Mouse (Mus musculus): Measurements from ENCODE around the gene Padi4. TPM values are rescaled to one million over a fixed set of nuclear protein-coding genes. Genes with fewer than 3 reads are reported as not detected.

Gene Padi4
- polyA plus RNA-seq, 1 experiment = 6.3 TPM

GRCm38 (mm10) chr4:140775876-140776275 lies 1.8 kb upstream of the Padi4 start:
- Histone ChIP-seq H3K4me3 (ENCODE audit: insufficient read depth, low read length) (no peak overlapping the region), H3K27ac (ENCODE audit: insufficient read depth, low read depth, low read length) (no peak overlapping the region), H3K4me1 (ENCODE audit: control insufficient read depth, insufficient read depth, low read length) (peaks cover 12% of the 10 kb centered on the region)
- no peak for TF ChIP-seq CTCF (IDR thresholded peaks at IDR 0.05; ENCODE audit: low read depth, low read length)
- TF ChIP-seq POLR2A (IDR thresholded peaks at IDR 0.05; ENCODE audit: borderline replicate concordance, low read depth, low read length) = no peak

DNA sequence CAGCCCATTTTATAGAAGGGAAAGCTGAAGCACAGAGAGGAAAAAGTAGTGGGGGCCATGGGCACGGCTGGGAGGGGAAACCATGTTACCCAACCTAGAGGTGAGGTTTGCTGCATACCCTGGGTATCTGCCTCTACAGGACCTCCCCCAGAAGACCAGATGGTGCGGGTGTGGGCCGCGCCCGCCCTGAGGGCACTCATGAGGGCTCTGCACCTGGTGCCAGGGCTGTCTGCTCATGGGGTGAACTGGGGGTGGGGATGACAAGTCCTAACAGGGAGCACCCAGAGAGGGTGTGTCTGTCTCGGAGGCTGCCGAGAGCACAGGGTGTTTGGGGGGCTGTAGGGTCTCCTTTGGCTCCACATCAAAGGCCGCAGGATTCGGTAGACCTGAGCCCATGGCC lies 857 bp upstream of the Padi4 start:
- TF ChIP-seq POLR2A (IDR thresholded peaks at IDR 0.05; ENCODE audit: borderline replicate concordance, low read depth, low read length) (no peak), CTCF (IDR thresholded peaks at IDR 0.05; ENCODE audit: low read depth, low read length) (no peak)
- H3K27ac ChIP-seq (ENCODE audit: insufficient read depth, low read depth, low read length) = no peak overlapping the region
- peaks cover 15% of the 10 kb centered on the region for H3K4me1 ChIP-seq (ENCODE audit: control insufficient read depth, insufficient read depth, low read length)
- H3K4me3 ChIP-seq (ENCODE audit: insufficient read depth, low read length) = no peak overlapping the region

DNA sequence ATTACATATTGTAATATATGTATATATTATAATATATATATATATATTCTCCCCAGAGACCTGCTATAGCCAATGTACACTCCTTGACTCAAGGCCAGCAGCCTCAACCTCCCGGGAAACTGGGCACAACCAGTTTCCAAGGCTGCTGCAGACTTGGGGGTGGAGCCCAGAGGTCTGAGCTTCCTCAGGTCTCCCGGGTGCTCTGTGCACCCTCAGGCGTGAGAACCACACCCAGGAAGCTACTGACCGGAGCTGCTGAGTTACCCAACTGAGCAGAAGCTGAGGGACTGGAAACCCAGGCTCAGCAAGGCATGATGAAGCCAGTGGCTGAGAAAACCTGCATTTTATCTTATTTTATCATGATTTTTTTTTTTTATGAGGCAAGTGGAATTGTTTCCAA lies 2.9 kb downstream of the Padi4 start:
- Histone ChIP-seq H3K27ac (ENCODE audit: insufficient read depth, low read depth, low read length) (0 out of 2 replicates have a peak overlapping the region, but pooled peaks have one; percentile 22), H3K4me3 (ENCODE audit: insufficient read depth, low read length) (no peak overlapping the region; the same call in 1 of the 2 replicates), H3K4me1 (ENCODE audit: control insufficient read depth, insufficient read depth, low read length) (peaks cover 16% of the 10 kb centered on the region)
- no peak for TF ChIP-seq CTCF (IDR thresholded peaks at IDR 0.05; ENCODE audit: low read depth, low read length)
- no peak for TF ChIP-seq POLR2A (IDR thresholded peaks at IDR 0.05; ENCODE audit: borderline replicate concordance, low read depth, low read length)

- peaks cover 17% of the 10 kb centered on the region for H3K4me1 ChIP-seq (ENCODE audit: control insufficient read depth, insufficient read depth, low read length)
- peak overlapping the region; percentile 40 for H3K4me3 ChIP-seq (ENCODE audit: insufficient read depth, low read length)
- TF ChIP-seq CTCF (IDR thresholded peaks at IDR 0.05; ENCODE audit: low read depth, low read length) (no peak), POLR2A (IDR thresholded peaks at IDR 0.05; ENCODE audit: borderline replicate concordance, low read depth, low read length) (no peak)
- peak overlapping the region; percentile 16 for H3K27ac ChIP-seq (ENCODE audit: insufficient read depth, low read depth, low read length)
Observed at GRCm38 (mm10) chr4:140770433-140770832, 3.6 kb downstream of the Padi4 start.

DNA sequence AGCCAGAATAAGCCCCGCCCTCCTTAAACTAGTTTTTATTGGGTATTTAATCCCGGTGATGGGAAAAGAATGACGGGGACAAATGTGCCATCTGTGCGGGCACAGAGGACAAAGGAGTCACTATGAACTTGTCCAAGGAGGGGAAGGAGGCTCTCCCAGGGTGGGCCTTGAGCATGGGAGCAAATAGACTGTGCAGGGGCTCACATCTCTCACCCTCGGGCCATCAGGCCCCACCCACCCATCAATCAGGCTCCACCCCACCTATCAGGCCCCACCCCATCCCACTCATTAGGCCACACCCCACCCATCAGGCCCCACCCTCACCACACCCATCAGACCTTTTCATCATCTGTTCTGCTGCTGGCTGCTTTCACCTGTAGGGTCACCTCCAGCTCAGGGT lies 5.1 kb downstream of the Padi4 start:
- no peak overlapping the region for H3K4me3 ChIP-seq (ENCODE audit: insufficient read depth, low read length)
- TF ChIP-seq POLR2A (IDR thresholded peaks at IDR 0.05; ENCODE audit: borderline replicate concordance, low read depth, low read length) (no peak), CTCF (IDR thresholded peaks at IDR 0.05; ENCODE audit: low read depth, low read length) (no peak)
- H3K27ac ChIP-seq (ENCODE audit: insufficient read depth, low read depth, low read length) = no peak overlapping the region
- peaks cover 17% of the 10 kb centered on the region for H3K4me1 ChIP-seq (ENCODE audit: control insufficient read depth, insufficient read depth, low read length)

DNA sequence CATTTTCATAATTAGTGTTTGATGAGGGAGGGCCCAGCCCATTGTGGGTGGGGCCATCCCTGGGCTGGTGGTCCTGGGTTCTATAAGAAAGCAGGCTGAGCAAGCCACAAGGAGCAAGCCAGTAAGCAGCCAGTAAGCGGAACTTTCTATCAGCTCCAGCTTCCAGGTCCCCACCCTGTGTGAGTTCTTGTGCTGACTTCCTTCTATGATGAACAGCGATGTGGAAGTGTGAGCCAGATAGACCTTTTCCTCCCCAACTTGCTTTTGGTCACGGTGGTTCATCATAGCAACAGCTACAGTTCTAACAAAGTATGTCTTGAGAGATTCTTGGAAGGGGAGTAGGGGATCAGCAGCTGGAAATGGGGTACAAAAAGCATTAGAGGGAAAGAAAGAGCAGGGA lies 8.1 kb downstream of the Padi4 start:
- TF ChIP-seq POLR2A (IDR thresholded peaks at IDR 0.05; ENCODE audit: borderline replicate concordance, low read depth, low read length) (no peak), CTCF (IDR thresholded peaks at IDR 0.05; ENCODE audit: low read depth, low read length) (no peak)
- Histone ChIP-seq H3K4me3 (ENCODE audit: insufficient read depth, low read length) (no peak overlapping the region), H3K4me1 (ENCODE audit: control insufficient read depth, insufficient read depth, low read length) (peaks cover 8% of the 10 kb centered on the region; the same call in 1 of the 2 replicates), H3K27ac (ENCODE audit: insufficient read depth, low read depth, low read length) (no peak overlapping the region)

DNA sequence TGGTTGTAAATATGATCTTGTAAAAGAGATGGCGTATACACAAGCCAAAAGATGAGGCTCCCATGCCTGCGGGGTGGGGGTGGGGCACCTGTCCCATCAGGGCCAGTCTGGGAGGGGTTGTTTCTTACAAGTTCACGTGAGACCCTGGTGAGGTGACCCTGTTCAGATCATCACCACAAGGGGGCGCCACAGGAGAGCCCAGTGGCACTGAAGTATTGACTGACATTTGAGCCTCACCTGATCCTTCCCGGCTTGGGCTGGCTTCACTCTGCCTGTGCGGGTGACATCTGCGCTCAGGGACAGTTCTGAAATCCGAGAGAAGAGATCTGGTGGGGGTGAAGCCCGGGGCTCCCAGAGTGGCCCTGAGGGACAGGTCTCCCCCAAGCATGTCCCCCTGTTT lies 10.9 kb downstream of the Padi4 start:
- H3K27ac ChIP-seq (ENCODE audit: insufficient read depth, low read depth, low read length) = no peak overlapping the region
- TF ChIP-seq CTCF (IDR thresholded peaks at IDR 0.05; ENCODE audit: low read depth, low read length) (peak; percentile 80), POLR2A (IDR thresholded peaks at IDR 0.05; ENCODE audit: borderline replicate concordance, low read depth, low read length) (no peak)
- H3K4me3 ChIP-seq (ENCODE audit: insufficient read depth, low read length) = no peak overlapping the region
- H3K4me1 ChIP-seq (ENCODE audit: control insufficient read depth, insufficient read depth, low read length) = 0 out of 2 replicates have a peak, but pooled peaks cover 4% of the 10 kb centered on the region

GRCm38 (mm10) chr4:140761601-140762000 lies 12.4 kb downstream of the Padi4 start:
- Histone ChIP-seq H3K4me1 (ENCODE audit: control insufficient read depth, insufficient read depth, low read length) (0 out of 2 replicates have a peak, but pooled peaks cover 2% of the 10 kb centered on the region), H3K4me3 (ENCODE audit: insufficient read depth, low read length) (no peak overlapping the region), H3K27ac (ENCODE audit: insufficient read depth, low read depth, low read length) (no peak overlapping the region)
- no peak for TF ChIP-seq CTCF (IDR thresholded peaks at IDR 0.05; ENCODE audit: low read depth, low read length)
- no peak for TF ChIP-seq POLR2A (IDR thresholded peaks at IDR 0.05; ENCODE audit: borderline replicate concordance, low read depth, low read length)

GRCm38 (mm10) chr4:140755811-140756210 lies 18.2 kb downstream of the Padi4 start:
- Histone ChIP-seq H3K4me3 (ENCODE audit: insufficient read depth, low read length) (no peak overlapping the region), H3K4me1 (ENCODE audit: control insufficient read depth, insufficient read depth, low read length) (no peaks in the 10 kb centered on the region), H3K27ac (ENCODE audit: insufficient read depth, low read depth, low read length) (no peak overlapping the region)
- no peak for TF ChIP-seq CTCF (IDR thresholded peaks at IDR 0.05; ENCODE audit: low read depth, low read length)
- no peak for TF ChIP-seq POLR2A (IDR thresholded peaks at IDR 0.05; ENCODE audit: borderline replicate concordance, low read depth, low read length)

GRCm38 (mm10) chr4:140753366-140753765 lies 20.7 kb downstream of the Padi4 start:
- H3K27ac ChIP-seq (ENCODE audit: insufficient read depth, low read depth, low read length) = no peak overlapping the region
- no peaks in the 10 kb centered on the region for H3K4me1 ChIP-seq (ENCODE audit: control insufficient read depth, insufficient read depth, low read length)
- TF ChIP-seq POLR2A (IDR thresholded peaks at IDR 0.05; ENCODE audit: borderline replicate concordance, low read depth, low read length) (no peak), CTCF (IDR thresholded peaks at IDR 0.05; ENCODE audit: low read depth, low read length) (no peak)
- no peak overlapping the region for H3K4me3 ChIP-seq (ENCODE audit: insufficient read depth, low read length)

- H3K4me1 ChIP-seq (ENCODE audit: control insufficient read depth, insufficient read depth, low read length) = no peaks in the 10 kb centered on the region
- H3K27ac ChIP-seq (ENCODE audit: insufficient read depth, low read depth, low read length) = no peak overlapping the region
- no peak for TF ChIP-seq CTCF (IDR thresholded peaks at IDR 0.05; ENCODE audit: low read depth, low read length)
- TF ChIP-seq POLR2A (IDR thresholded peaks at IDR 0.05; ENCODE audit: borderline replicate concordance, low read depth, low read length) = no peak
- H3K4me3 ChIP-seq (ENCODE audit: insufficient read depth, low read length) = no peak overlapping the region
Observed at GRCm38 (mm10) chr4:140750328-140750727, 23.7 kb downstream of the Padi4 start.
